Mouse (Mus musculus) limb, embryonic 12.5 days (tissue): ENCODE measurements at regions not wholly inside any gene's neighbourhood (a gene's known extent, or its start where the extent isn't known, plus 50 kb on each side); places are given as distances from the start of the nearest gene placed in this dataset.

ENCODE experiments used
- ATAC-seq: fragments of 200-750 bp; cut with Nextera tagmentation; 2 replicates; pipeline ENCODE4 v1.8.0; 2017; ENCODE audit warnings: low read depth, moderate TSS enrichment; ENCODE audit not compliant: insufficient number of reproducible peaks, insufficient read depth, low FRiP score, low TSS enrichment
- H3K27ac ChIP-seq: fragments of 300-500 bp; sonication (generic); 2 replicates; pipeline ENCODE4 v1.5.1; 2016; ENCODE audit warnings: mild to moderate bottlenecking, moderate library complexity
- H3K27me3 ChIP-seq: fragments of 300-500 bp; sonication (generic); 2 replicates; pipeline ENCODE4 v1.6.1; 2016; ENCODE audit warnings: mild to moderate bottlenecking, moderate library complexity
- H3K36me3 ChIP-seq: fragments of 300-500 bp; sonication (generic); 2 replicates; pipeline ENCODE4 v1.6.1; 2016; ENCODE audit warnings: mild to moderate bottlenecking, moderate library complexity
- H3K4me1 ChIP-seq: fragments of 300-500 bp; sonication (generic); replicated peaks from 2 replicates; pipeline ENCODE4 v1.6.1; 2016
- H3K4me2 ChIP-seq: fragments of 300-500 bp; sonication (generic); 2 replicates; pipeline ENCODE4 v1.6.1; 2016; ENCODE audit warnings: mild to moderate bottlenecking, moderate library complexity
- H3K4me3 ChIP-seq: fragments of 300-500 bp; sonication (generic); replicated peaks from 2 replicates; pipeline ENCODE4 v1.5.1; 2016; ENCODE audit warnings: mild to moderate bottlenecking
- H3K9ac ChIP-seq: fragments of 300-500 bp; sonication (generic); replicated peaks from 2 replicates; pipeline ENCODE4 v1.6.1; 2016; ENCODE audit warnings: mild to moderate bottlenecking, moderate library complexity
- H3K9me3 ChIP-seq: fragments of 300-500 bp; sonication (generic); 2 replicates; pipeline ENCODE4 v1.6.1; 2016; ENCODE audit warnings: mild to moderate bottlenecking, moderate library complexity
- WGBS: fragments of 180-500 bp; shearing (Covaris S2); methylation state at CpG from one replicate; pipeline ENCODE4 v1.1.7; 2016; 5-methylcytosine and 5-hydroxymethylcytosine counted together

GRCm38 (mm10) chr13:73405720-73406629 lies 61.0 kb upstream of the Lpcat1 start:
- Histone ChIP-seq H3K4me3 (0 out of 2 replicates have a peak overlapping the region, but pooled peaks have one; percentile 0), H3K9ac (no peak overlapping the region), H3K36me3 (no peaks in the 10 kb centered on the region), H3K9me3 (no peaks in the 10 kb centered on the region), H3K4me1 (0 out of 2 replicates have a peak, but pooled peaks cover 4% of the 10 kb centered on the region), H3K4me2 (peak overlapping the region; percentile 41), H3K27ac (no peak overlapping the region), H3K27me3 (peaks cover 2% of the 10 kb centered on the region; the same call in 1 of the 2 replicates)
- ATAC-seq = peak; percentile 86; the same call in 1 of the 2 replicates
- 16% methylated on average over 20 of the region's 20 CpGs for WGBS

- Histone ChIP-seq H3K4me3 (no peak overlapping the region), H3K4me1 (0 out of 2 replicates have a peak, but pooled peaks cover under 1% of the 10 kb centered on the region), H3K27me3 (peaks cover 6% of the 10 kb centered on the region; the same call in 1 of the 2 replicates), H3K9ac (no peak overlapping the region), H3K36me3 (no peaks in the 10 kb centered on the region), H3K9me3 (no peaks in the 10 kb centered on the region), H3K4me2 (no peak overlapping the region), H3K27ac (no peak overlapping the region)
- WGBS = 78% methylated on average over 1 of the region's 1 CpGs
- no peak for ATAC-seq
These were observed 66.1 kb upstream of the Lpcat1 start for GRCm38 (mm10) chr13:73400921-73401320.

- Histone ChIP-seq H3K27ac (no peak overlapping the region), H3K9ac (no peak overlapping the region), H3K9me3 (peaks cover 5% of the 10 kb centered on the region; the same call in 1 of the 2 replicates), H3K4me3 (no peak overlapping the region), H3K4me2 (no peak overlapping the region), H3K36me3 (no peaks in the 10 kb centered on the region), H3K4me1 (no peaks in the 10 kb centered on the region), H3K27me3 (0 out of 2 replicates have a peak, but pooled peaks cover 6% of the 10 kb centered on the region)
- WGBS = 26% methylated on average over 4 of the region's 4 CpGs
- no peak for ATAC-seq
These were observed 68.7 kb upstream of the Ndufs6 start for GRCm38 (mm10) chr13:73397033-73397432.

GRCm38 (mm10) chr13:73395856-73396255 lies 67.5 kb upstream of the Ndufs6 start:
- no peak overlapping the region for H3K27ac ChIP-seq
- H3K27me3 ChIP-seq = 0 out of 2 replicates have a peak, but pooled peaks cover 6% of the 10 kb centered on the region
- no peaks in the 10 kb centered on the region for H3K36me3 ChIP-seq
- ATAC-seq = no peak
- peaks cover 7% of the 10 kb centered on the region; the same call in 1 of the 2 replicates for H3K9me3 ChIP-seq
- H3K4me3 ChIP-seq = no peak overlapping the region
- H3K4me1 ChIP-seq = no peaks in the 10 kb centered on the region
- 74% methylated on average over 7 of the region's 7 CpGs for WGBS
- H3K9ac ChIP-seq = no peak overlapping the region
- no peak overlapping the region for H3K4me2 ChIP-seq

GRCm38 (mm10) chr13:73389051-73389450 lies 60.7 kb upstream of the Ndufs6 start:
- Histone ChIP-seq H3K4me3 (no peak overlapping the region), H3K4me2 (no peak overlapping the region), H3K9ac (no peak overlapping the region), H3K9me3 (peaks cover 7% of the 10 kb centered on the region; the same call in 1 of the 2 replicates), H3K4me1 (no peaks in the 10 kb centered on the region), H3K36me3 (no peaks in the 10 kb centered on the region), H3K27ac (no peak overlapping the region), H3K27me3 (no peaks in the 10 kb centered on the region)
- ATAC-seq = no peak
- WGBS = 63% methylated on average over 4 of the region's 4 CpGs

GRCm38 (mm10) chr13:73383585-73383984 lies 55.2 kb upstream of the Ndufs6 start:
- ATAC-seq = no peak
- WGBS = 71% methylated on average over 3 of the region's 3 CpGs
- Histone ChIP-seq H3K4me1 (no peaks in the 10 kb centered on the region), H3K9me3 (no peaks in the 10 kb centered on the region), H3K4me3 (no peak overlapping the region), H3K27ac (no peak overlapping the region), H3K4me2 (no peak overlapping the region), H3K9ac (no peak overlapping the region), H3K27me3 (no peaks in the 10 kb centered on the region), H3K36me3 (no peaks in the 10 kb centered on the region)
